Mouse (Mus musculus) adrenal gland, adult (tissue): ENCODE results near the gene Htr1d.

Experiments
- DNase-seq, 2 experiments: peaks; one replicate each; pipeline ENCODE4 v3.0.0; 2022 to 2023; ENCODE audit warnings: low spot score in 1 of 2; ENCODE audit not compliant: inconsistent age in 2 of 2

Gene Htr1d

DNA sequence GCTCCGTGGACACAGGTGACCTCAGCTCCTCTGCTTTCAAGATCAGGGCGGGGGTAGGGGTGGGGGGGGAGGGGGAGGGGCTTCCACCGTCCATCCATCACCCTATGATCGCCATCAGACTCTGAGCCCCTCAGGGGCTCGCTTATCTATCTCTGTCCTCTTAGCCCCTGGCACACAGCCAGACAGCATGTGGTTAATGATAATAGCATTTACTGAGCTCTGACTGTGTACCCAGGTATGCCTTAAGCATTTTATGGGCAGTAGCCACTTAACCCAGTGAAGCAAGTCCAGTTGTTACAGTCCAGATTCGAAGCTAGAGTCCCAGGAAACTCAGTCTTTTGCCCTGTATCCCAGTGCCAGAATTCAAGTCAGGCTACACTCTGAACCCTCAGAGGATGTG is 28.2 kb downstream of the Htr1d start:
- DNase-seq: no peak

GRCm38 (mm10) chr4:136452286-136452685 is 29.0 kb downstream of the Htr1d start:
- no peak for DNase-seq

GRCm38 (mm10) chr4:136452792-136453191 is 29.5 kb downstream of the Htr1d start:
- no peak for DNase-seq

DNA sequence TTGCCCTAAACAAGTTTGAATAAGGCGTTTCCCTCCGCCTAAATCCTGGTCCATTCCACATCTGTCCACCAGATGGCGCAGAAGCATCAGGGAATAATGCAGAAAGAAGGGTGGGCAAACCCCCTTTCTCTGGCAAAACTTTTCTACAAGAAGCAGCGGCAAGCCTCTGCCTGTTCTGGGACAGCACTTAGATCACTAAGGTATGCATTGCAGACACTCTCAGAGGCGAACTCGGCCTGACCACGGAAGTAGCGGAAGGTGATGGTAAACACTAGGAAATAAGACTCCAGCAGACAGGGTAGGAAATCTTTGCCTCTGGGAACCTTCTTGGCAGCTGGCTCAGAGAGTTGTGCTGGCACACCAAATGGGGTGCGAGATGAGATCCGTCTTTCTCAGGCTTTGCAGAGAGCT is 31.5 kb downstream of the Htr1d start:
- DNase-seq: peak; percentile 66 to 93

DNA sequence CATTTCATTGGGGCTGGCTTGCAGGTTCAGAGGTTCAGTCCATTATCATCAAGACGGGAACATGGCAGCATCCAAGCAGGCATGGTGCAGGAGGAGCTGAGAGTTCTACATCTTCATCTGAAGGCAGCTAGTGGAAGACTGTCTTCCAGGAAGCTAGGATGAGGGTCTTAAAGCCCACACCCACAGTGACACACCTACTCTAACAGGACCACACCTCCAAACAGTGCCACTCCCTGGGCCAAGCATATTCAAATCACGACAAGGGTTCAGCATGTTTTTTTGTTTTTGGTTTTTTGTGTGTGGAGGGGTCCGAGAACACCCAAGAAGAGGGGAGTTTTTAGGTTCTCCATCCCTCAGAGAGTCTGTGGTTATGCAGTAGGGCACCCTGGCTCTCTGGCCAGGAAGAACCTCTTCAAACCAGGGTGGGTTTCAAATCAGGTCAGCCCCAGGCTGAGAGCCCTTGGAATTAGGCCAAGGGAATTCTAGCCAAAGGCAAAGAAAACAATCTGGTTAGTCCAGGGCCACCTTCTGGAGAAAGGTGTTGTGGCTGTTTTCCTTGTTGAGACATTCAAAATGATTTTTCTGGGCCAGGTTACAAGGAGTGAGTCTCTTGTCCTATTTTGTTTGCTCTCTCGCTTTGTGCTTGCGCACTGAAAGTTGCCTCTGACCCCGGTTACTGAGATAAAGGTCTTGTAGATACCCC is 33.3 kb downstream of the Htr1d start:
- no peak for DNase-seq

- DNase-seq: no peak
Observed at GRCm38 (mm10) chr4:136458276-136458675, 35.0 kb downstream of the Htr1d start.

- DNase-seq: no peak
Observed at GRCm38 (mm10) chr4:136459210-136459609, 35.9 kb downstream of the Htr1d start.

GRCm38 (mm10) chr4:136461206-136461605 is 37.9 kb downstream of the Htr1d start:
- DNase-seq: no peak

GRCm38 (mm10) chr4:136461761-136462085 is 38.4 kb downstream of the Htr1d start:
- DNase-seq: no peak

DNA sequence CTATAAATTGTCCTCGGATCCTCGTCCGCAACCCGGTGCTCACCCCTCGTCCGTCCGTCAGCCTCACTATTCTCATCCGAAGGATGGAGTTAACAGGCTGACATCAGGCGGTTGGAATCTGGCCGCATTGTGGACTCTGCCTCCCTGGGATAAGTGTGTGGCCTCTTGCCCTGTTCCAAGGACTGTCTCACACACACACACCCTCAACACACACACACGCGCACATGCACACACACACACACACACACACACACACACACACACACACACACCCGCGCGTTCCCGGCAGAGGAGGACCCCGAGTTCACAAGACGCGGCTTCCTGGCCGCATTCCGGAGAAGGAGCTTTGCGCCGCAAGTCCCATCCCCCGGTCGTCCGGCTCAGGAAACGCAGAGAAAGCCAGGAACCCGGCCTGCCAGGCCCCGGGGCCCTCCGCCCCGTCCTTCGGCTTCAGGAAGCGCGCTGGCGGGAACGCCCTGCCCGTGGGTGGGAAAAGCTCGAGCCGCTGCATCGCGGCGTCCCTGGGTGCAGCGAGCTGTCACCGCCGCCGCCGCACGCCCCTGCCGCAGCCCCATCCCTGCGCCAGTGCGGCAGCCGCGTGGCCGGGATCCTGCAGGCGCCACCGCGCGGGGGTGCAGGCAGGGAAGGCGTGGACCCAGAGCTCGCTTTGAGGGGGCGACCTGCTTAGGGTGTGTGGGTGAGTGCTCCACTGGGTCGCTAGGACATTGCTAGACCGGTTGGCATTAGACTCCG is 38.9 kb downstream of the Htr1d start, which contains the start of gene 6030445D17Rik:
Gene 6030445D17Rik, plus strand, starts transcription at position 165 of the 753 bp plus-strand sequence.
- peak; percentile 86 to 93 for DNase-seq

DNA sequence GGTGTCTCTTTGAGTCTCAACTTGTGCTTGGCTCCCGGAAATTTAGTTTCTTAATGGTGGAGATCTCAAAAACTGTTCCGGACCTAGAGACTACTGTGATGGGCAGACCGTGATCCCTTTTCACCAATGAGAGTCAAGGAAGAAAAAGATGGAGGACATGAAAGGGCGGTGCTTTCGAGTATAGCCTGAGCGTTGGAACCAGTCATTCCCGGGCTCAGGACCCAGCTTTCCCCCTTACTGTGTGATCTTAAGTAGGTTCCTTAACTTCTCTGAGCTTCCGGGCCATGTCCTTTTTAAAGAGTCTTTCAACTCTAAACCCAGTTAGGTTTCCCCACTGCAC is 39.5 kb downstream of the Htr1d start:
- peak in 1 of 2 experiments; percentile 77 for DNase-seq

DNA sequence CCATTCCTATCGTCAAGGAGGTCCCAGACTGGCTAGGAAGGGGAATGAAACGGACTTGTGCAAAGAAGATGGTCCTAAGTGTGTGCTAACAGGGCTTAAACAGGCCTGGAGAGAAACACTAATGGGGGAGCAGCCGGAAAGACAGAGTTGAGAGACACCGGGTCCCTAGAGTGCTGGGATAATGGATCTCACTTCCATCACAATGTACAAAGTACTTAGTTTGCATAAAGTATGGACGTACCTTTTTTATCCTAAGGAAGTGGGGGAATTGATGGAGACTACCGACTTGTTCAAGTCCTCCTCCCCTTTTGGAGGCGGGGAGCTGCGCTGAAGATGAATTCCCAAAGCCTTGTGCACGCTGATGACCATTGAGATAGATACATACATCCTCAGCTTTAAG is 40.1 kb downstream of the Htr1d start:
- no peak for DNase-seq

DNA sequence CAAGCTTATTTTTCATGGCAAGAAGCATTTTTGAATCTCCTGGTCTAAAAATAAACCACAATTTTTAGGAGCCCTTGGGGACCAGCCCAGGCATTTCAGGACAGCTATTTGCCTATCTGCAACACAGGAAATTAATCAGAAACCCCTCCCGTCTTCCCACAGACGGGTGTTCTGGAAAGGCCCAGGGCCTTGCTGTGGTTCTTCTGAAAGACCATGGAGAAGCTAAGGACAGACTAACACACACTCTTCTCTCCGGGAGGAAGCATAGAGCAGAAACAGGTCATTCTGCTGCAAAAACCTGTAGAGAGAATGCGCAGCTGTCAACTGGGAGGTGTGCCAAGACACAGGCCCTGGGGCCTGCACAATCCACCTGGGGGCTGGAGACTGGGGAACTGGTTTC is 42.9 kb downstream of the Htr1d start:
- DNase-seq: peak in 1 of 2 experiments; percentile 52

DNA sequence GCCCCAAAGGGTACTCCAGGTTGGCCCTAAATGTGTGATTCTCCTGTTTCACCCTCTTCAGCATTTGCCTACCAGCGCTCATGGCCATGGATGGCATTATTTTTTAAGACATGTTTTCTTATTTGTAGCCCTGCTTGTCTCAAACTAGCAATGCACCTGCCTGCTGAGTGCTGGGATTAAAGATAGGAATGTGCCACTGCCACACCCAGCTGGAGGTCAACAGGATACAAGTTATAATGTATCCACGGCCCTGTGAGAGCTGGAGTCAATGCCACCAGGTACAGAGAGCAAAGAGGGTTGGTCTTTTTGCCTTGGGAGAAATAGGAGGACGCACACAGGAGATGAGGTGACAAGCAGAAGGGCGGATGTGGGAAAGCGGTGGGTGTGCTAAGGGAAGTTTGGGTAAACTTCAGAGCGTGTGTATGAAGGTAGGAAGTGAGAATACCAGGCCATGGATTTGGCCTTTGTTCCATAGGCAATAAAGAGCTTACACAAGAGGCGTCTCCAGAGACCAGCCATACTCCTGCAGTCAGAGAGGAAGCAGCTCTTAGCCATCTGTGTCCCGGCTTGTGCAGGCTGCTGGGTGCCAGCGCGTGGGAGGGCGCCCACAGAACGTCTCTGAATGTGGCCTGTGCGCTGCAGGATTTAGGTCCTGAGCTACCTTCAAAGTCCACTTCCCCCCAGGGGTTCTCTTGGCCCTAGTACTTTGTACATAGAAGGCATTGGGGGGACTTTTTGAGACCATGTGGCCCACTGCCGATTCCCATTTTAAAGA is 45.4 kb downstream of the Htr1d start:
- DNase-seq: peak; percentile 32 to 67

- peak; percentile 95 to 99 for DNase-seq
Observed at GRCm38 (mm10) chr4:136469371-136469903, 46.1 kb downstream of the Htr1d start, which contains the start of gene Luzp1. Gene Luzp1, plus strand, starts transcription at chr4:136469761.

DNA sequence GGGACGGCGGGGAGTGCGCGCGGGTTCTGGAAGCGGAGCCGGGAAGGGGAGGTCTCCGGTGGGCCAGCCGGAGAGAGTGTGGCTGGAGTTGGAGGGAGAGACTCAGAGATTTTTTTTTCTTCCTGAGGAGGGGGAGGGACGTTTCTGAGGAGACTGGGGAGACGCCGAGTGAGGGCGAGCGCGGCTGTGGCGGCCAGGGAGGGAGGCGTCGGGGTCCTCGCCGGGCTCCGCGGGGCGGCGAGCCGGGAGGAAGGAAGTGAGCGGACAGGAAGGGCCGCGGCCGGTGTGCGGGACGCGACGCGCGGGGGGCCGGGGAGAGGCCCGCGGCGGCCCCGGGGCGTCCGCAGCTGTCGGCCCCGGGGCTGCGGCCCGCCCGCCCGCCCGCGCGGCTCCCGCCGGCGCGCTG is 46.6 kb downstream of the Htr1d start:
- no peak for DNase-seq

- DNase-seq: peak; percentile 65 to 89
Observed at GRCm38 (mm10) chr4:136470347-136471071, 47.2 kb downstream of the Htr1d start.

- DNase-seq: no peak
Observed at GRCm38 (mm10) chr4:136476692-136477091, 53.4 kb downstream of the Htr1d start.

GRCm38 (mm10) chr4:136486549-136486948 is 63.2 kb downstream of the Htr1d start:
- DNase-seq: no peak
